Mouse (Mus musculus): Measurements from ENCODE around the gene Efna3. TPM values are rescaled to one million over a fixed set of nuclear protein-coding genes. Genes with fewer than 3 reads are reported as not detected.

Efna3 gene
- polyA plus RNA-seq, 1 experiment, result not detected

DNA sequence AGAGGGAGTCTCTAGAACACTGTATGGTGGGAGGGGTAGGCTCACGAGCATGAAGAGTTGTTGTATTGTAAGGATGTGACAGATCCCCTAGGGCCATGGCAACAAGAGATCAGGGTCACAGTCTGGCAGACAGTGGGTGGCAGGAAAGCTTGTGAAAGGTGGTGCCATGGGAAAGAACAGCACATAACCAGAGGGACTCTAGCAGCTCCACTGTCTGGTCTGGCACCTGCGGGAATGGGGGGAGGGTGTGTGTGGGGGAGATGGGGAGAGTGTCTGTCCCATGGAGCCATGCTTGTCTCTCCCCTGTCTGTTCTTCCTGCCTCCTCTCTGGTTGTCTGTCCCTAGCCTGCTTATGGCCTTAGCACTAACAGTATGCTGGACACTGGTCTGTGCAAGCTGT, 37.2 kb downstream of the Efna3 start:
- TF ChIP-seq GATA1 (IDR thresholded peaks at IDR 0.05; ENCODE audit: low read length), result no peak

DNA sequence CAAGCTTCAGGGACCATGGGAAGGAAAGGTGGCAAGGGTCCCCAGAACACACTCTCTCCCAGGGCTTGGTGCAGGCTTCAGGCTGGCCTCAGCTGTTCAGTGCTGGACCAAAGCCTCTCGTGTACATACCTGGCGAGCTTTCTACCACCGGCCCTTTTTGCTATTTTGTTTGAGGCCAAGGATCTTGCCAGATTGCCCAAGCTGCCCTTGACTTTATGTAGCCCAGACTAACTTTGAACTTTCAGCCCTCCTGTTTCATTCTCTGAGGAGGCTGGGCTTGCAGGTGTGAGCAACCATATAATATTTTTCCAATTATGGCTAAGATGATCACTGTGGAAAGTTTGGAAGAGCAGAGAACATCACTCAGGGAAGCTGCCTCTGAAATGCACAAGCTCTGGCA, 38.5 kb downstream of the Efna3 start:
- no peak for TF ChIP-seq GATA1 (IDR thresholded peaks at IDR 0.05; ENCODE audit: low read length)

DNA sequence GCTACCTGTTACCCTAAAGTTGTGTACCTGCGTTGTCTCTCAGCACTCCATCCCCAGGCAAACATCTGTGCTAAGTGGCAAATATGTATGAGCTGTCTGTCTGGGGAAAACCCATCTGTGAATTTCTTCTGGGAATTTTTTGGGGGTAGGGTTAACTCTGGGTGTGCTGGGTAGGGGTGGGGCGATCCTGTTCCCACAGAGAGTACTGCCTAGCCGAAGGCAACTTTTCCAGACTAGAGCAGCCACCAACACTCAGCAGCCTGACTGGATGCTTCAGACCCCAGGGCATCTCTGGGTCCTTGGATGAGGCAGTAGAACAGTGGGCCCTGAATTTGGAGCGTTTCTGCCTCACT, 40.5 kb downstream of the Efna3 start:
- TF ChIP-seq GATA1 (IDR thresholded peaks at IDR 0.05; ENCODE audit: low read length), result no peak

DNA sequence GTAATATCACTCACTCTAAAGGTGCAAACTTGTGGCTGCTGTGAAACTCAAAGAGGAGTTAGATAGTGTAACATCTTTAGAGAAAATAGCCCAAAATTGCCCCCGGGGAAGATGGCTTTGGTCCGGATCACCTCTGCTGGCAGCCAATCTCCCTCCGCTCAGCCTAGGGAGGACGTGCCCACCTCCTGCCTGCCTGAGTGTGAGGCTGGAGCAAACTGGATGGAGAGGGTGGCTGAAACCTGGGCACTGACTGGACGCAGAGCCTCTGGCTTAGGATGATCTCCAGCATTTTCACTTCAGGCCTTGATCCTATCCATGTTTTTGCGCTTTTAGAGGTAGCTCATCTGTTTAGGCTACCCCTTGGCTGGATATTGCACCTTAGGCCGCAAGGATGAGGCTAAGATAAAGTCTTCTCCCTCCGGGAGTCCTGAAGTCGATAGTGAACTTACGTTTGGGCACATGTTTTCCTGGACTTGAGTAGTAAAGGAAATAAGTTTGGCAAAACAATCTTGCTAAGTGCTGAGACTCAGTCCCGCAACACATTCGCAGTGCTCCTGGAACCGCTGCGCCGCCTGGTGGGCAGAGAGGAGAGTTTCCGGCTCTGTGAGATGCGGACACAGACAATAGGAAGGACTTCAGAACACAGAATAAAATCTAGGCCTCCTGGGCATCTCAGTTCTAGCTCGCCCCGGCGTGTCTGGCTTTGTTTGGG, 41.0 kb downstream of the Efna3 start:
- TF ChIP-seq GATA1 (IDR thresholded peaks at IDR 0.05; ENCODE audit: low read length), result no peak

DNA sequence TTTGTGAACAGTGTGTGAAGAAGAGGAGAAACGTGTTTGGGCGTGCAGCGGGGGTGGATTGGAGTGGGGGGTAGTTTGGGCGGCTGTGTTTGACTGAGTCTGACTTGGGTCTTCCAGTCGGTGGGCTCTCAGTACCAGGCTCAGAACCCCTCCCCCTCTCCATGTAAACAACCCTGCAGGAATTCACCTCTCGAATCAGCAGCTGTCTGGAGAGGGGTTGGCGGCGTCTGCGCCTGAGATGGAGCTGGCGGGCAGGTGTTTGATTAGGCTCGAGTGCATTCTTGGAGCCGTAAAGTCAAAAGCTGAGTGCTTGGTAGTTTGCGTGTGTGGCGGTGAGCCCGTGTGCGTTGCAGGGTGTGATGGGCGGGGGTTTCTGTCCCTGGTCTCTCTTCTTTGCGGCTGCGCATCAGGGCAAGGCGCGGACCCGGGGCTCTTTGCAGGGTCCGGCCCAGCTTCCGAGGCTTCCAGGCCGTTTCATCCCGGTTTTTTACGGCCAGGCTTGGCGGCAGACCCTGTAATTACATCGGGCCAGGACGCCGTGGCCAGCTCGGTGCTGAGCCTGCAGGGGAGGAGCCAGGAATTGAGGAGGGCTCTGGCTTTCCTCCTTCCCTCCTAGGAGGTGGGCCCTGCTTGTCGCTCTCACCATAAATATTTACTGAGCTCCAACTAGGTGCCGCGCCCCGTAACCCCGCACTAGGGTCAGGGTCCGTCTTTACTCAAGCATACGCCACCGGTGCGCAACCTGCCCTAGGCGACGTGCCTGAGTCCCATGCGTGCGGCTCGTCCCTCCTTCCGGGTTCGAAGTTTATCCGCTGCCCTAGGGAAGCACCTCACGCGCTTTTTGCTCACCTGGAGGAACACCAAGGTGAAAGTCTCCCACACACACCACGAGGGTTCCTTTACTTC, 41.9 kb downstream of the Efna3 start, which contains the start of gene Efna1:
Gene Efna1 (minus strand): TSS at position 537 of the 906 bp plus-strand sequence.
- TF ChIP-seq GATA1 (IDR thresholded peaks at IDR 0.05; ENCODE audit: low read length), result no peak

DNA sequence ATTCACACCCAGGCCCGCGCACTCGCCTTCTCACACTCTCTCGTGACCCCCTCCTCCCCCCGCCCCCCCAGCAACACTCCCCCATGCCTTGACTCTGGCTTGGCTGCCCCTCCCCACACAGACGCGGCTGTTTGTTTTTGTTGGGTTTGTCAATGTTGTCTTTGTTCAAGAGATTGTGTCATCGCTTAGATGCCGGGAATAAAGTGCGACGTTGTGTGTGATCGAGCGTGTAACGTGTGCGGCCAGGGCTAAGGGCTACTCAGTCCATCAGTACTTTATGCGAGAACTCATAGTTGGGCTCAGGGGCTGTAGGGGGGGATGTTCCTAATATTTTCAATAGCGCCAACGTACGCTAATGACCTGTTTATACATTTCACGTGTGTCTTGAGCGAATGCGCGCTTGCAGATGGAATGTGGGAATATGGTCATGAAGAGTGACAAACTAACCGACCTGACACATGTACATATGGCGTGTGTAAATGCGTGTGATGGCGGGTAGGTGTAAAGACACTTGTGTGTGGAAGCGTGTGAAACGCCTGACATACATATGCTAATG, 42.6 kb downstream of the Efna3 start:
- TF ChIP-seq GATA1 (IDR thresholded peaks at IDR 0.05; ENCODE audit: low read length), result no peak

DNA sequence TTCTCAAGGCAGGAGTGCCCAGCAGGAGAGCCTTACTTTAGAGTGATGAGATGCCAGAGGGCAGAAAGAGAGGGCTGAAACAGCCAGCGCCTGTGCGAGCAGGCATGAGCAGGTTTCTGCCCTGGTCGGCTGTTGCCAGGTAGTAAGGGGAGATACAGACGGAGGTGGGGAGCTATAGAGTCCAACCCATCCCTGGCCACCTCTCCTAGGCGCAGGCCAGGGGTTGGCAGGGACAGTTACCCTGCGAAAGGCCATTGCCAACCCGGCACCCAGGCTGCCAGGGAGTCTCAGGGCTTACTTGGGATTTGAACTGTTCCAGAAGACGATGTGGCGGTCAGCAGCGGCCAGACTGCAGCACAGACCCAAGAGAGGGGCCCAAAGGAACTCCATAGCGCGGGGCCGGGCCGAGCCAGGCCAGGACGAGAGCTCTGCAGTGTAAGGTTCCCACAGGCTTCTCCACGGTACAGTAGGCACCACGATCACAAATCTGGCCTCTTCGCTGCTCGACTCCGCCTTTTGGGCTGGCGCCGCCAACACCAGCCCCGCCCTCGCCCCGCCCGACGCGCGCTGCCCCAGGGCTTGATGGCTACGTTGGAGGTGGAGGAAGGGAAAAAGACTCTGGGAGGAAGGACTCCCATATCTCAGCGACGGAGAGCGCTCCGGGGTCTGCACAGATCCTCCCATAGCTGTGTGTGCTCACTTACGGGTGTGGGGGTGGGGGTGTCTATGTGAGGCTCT, 43.4 kb downstream of the Efna3 start:
- no peak for TF ChIP-seq GATA1 (IDR thresholded peaks at IDR 0.05; ENCODE audit: low read length)

DNA sequence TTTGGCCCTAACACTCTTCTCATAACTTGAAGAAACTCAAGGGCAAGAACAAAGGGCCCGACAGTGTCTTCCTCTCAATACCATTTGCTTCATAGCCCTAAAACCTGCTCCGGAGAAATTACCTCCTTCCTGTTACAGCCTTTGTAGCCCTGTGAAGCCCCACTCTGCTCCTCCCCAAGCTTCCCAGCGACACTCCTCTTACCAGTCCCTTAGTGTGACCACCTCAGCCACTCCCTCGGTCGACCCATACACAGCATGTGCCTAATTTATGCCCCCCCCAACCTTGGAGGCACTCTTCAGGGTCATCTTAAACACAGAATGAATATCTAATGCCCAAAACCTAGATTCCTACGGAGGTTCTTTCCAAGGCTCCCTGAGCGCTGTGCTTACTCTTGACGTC, 44.1 kb downstream of the Efna3 start:
- no peak for TF ChIP-seq GATA1 (IDR thresholded peaks at IDR 0.05; ENCODE audit: low read length)

DNA sequence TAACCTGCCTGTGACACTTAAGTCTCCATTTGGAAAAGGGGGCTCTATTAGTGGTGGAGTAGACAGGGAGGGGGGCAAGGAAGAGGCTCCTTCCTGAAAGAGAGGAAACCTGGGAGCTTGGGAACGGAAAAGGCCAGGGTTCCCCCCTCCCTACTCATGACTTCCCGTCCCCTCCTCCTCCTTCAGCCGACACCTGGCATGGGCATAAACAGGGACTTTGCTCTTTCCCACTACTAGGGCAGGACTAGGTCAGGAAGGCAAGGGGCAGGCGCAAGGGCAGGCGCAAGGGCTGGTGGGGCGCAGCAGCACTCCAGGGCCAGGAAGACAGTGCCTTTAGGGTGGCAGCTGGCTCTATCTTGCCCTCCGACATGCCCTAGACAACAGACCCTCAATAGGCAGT, 44.7 kb downstream of the Efna3 start:
- TF ChIP-seq GATA1 (IDR thresholded peaks at IDR 0.05; ENCODE audit: low read length), result no peak

DNA sequence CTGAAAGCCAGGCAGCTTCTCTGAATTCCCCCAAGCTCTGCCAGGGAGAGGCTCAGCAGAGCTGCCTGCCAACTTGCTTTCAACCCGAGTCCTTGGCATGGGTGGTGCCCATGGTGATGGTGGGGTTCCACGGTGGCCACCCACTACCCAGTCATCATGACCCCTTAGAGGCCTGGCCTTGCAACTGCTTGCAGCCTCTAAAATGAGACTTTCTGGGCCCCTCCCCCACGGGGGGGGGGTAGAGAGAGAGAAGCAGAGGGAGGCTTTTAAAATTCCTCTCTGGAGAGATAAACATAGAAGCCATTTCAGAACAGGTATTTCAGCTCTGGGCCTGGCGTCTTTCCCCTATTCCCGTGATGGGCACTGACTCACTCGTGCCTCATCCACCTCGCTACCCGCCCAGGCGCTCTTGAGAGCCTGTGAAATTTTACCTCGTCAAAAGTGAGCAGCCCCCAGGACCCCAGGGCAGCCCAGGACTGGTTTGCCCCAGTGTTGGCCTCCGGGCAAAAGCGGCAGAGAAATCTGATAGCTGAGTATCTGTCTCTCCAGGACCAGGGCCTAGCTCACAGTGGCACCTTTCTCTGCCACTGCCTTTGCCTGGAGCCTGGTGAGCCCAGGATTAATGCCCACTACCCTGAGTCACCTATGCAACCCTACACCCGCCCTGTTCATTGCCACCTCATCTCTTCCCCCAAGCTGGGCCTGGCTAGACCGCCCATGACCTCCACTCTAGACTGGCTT, 45.3 kb downstream of the Efna3 start:
- TF ChIP-seq GATA1 (IDR thresholded peaks at IDR 0.05; ENCODE audit: low read length), result no peak

DNA sequence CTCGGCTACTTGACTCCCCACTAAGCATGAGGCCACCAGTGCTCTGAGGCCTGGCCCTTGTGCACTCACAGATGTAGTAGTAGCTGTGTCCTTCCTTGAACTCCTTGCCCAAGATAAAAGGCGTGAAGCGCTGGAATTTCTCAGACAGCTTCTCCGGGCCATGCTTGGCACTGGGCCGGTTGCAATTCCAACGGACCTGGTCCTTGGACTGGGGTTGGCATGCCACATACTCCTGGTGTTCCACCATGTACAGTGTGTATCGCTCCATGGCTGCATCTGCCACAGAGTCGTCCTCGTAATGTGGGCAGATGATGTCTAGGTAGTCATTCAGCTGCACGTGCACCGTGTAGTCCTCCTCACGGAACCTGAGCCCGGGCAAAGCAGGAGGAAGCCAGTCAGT, 46.7 kb downstream of the Efna3 start:
- TF ChIP-seq GATA1 (IDR thresholded peaks at IDR 0.05; ENCODE audit: low read length), result no peak

DNA sequence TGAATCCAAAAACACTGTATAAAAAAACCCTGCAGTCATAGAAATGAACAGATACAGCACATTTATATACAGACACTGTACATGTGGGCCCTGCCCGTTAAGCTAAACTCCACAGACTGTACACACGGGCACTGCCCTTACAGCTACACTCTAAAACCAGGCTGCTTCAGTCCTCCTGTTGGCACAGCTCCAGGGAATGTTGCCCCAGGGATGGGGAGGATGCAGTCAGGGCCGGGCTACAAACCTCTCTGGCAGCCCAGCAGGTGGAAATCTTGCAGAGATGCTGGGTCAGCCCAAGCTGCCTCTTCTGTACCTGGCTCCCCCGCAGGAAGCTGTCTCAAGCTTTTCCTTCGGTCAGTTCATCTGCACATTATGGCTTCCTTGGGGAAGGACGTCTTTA, 51.0 kb downstream of the Efna3 start:
- TF ChIP-seq GATA1 (IDR thresholded peaks at IDR 0.05; ENCODE audit: low read length), result no peak

DNA sequence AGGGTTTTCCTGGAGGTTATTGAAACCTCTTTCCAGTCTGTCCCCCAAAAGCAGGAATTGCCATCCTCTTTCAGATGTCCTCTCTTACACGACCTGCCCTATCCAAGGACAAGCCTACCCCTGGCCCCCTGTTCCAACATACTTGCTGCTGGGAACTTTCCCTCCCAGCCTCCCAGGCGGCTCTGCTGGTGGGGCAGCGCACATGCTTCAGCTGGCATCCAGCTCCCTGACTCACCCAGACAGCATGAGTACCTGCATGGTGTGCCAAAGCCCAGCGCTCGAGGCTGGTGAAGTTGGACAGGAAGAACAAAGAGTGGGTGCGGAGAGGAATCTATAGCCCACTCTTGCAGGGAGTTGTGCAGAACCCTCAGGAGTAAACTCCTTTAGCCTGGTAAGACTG, 51.9 kb downstream of the Efna3 start:
- TF ChIP-seq GATA1 (IDR thresholded peaks at IDR 0.05; ENCODE audit: low read length), result no peak

DNA sequence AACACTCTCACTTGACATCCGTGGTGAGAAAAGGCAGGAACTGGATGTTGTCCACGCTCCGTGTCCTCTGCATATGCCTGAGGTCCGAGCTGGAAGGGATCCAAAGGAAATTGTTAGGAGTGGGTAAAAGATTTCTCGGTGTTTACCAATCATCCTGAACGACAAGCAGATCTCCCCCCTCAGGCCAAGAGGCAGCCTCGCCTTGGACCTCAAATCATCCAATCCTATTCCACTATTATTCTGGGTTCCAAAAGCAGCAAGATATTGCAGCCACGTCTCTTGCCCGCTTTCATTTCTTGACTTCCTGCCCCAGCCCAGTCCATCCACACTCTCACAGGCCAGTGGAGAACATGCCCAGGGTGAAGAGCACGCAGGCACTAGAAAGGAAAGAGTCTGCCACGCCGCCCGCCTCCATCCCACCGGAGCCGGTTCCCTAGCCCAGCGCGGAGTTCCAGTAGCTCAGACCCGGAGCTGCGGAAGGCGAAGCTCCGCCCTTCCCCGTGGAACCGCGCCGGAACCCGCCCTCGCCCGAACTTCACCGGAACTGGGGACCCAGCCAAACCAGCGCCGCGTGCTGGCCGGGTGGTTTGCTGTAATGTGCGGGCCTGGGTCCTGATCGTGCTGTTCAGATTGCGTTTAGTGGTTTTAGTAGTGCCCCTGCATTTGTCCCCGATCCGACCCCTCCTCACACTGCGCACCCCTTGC, 52.6 kb downstream of the Efna3 start, which contains the start of gene Slc50a1:
Gene Slc50a1 (minus strand): TSS at position 520 of the 705 bp plus-strand sequence.
- TF ChIP-seq GATA1 (IDR thresholded peaks at IDR 0.05; ENCODE audit: low read length), result no peak
